Mouse (Mus musculus) forebrain, embryonic 12.5 days (tissue): ENCODE results near the gene Med12. TPM values are rescaled to one million over a fixed set of nuclear protein-coding genes. Genes with fewer than 3 reads are reported as not detected.

ENCODE experiments used
- ATAC-seq: fragments of 200-750 bp; cut with Nextera tagmentation; 2 replicates; pipeline ENCODE4 v1.8.0; 2017; ENCODE audit warnings: moderate TSS enrichment; ENCODE audit not compliant: low FRiP score
- H3K27ac ChIP-seq: fragments of 300-500 bp; sonication (generic); 2 replicates; pipeline ENCODE4 v1.5.1; 2016; ENCODE audit warnings: mild to moderate bottlenecking
- H3K27me3 ChIP-seq: fragments of 300-500 bp; sonication (generic); 2 replicates; pipeline ENCODE4 v1.6.1; 2016; ENCODE audit warnings: mild to moderate bottlenecking
- H3K36me3 ChIP-seq: fragments of 300-500 bp; sonication (generic); replicated peaks from 2 replicates; pipeline ENCODE4 v1.6.1; 2016; ENCODE audit warnings: mild to moderate bottlenecking
- H3K4me1 ChIP-seq: fragments of 300-500 bp; sonication (generic); 2 replicates; pipeline ENCODE4 v1.6.1; 2016
- H3K4me2 ChIP-seq: fragments of 300-500 bp; sonication (generic); 2 replicates; pipeline ENCODE4 v1.6.1; 2016; ENCODE audit warnings: mild to moderate bottlenecking, moderate library complexity
- H3K4me3 ChIP-seq: fragments of 300-500 bp; sonication (generic); replicated peaks from 2 replicates; pipeline ENCODE4 v1.5.1; 2016; ENCODE audit warnings: mild to moderate bottlenecking
- H3K9ac ChIP-seq: fragments of 300-500 bp; sonication (generic); 2 replicates; pipeline ENCODE4 v1.6.1; 2016; ENCODE audit warnings: mild to moderate bottlenecking
- H3K9me3 ChIP-seq: fragments of 300-500 bp; sonication (generic); 2 replicates; pipeline ENCODE4 v1.6.1; 2016
- WGBS: fragments of 180-500 bp; shearing (Covaris S2); methylation state at CpG from one replicate; pipeline ENCODE4 v1.1.7; 2016; 5-methylcytosine and 5-hydroxymethylcytosine counted together
- polyA plus RNA-seq: library from polyadenylated mRNA; unstranded; fragments of >200 nt; fragmentation: Nextera tagmentation; extraction: Ambion mirVana; gene quantifications from 2 replicates; pipeline ENCODE4 v1.2.1, GENCODE M21; 2016

Med12 gene
- polyA plus RNA-seq, 1 experiment from 2014 or later = 43.1 TPM

DNA sequence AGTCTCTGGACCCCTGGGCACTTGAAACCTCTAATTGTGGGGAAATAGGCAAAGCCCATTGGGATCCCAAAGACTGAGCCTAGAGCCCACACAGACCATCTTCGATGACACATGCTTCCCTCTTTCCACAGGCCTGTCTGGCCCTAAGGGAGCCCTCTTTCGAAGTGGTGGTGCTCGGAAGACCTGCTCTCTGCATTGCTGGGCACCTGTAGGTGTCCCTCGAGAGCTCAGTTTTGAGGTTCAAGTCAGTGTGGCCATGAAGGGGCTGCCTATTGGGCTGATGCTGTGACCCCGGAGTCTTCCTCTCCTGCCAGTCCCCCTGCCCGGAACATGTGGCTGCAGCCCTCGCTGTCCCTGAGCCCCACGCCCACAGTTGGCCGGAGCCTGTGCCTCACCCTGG lies 27.8 kb downstream of the Med12 start:
- H3K4me3 ChIP-seq = no peak overlapping the region; the same call in 1 of the 2 replicates
- H3K4me1 ChIP-seq = peaks cover 34% of the 10 kb centered on the region
- ATAC-seq = no peak
- H3K4me2 ChIP-seq = peak overlapping the region; percentile 53
- no peak overlapping the region for H3K27ac ChIP-seq
- H3K9ac ChIP-seq = no peak overlapping the region
- WGBS = 74% methylated on average over 9 of the region's 9 CpGs
- H3K9me3 ChIP-seq = no peaks in the 10 kb centered on the region
- peaks cover 3% of the 10 kb centered on the region for H3K36me3 ChIP-seq
- H3K27me3 ChIP-seq = peaks cover 33% of the 10 kb centered on the region

DNA sequence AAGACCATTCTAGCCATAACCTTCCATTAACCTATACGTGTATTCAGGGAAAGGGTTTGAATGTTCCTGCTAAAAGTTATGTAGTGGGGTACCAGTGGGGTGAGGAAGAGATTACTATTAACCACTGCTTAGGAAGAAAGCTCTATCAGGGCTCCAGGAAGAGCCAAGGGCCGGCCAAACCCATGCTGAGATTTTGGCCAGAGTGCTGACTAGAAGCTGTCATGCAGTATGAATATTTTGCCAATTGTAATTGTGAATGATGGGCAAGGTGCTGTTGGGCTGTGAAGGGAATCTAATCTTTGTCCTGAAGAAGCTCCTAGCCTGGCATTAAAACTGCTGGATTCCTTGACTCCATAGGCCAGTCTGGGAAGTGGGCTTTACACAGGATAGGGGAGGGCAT lies 30.8 kb downstream of the Med12 start:
- Histone ChIP-seq H3K27ac (no peak overlapping the region), H3K4me3 (no peak overlapping the region), H3K4me1 (peaks cover 34% of the 10 kb centered on the region), H3K36me3 (peaks cover 4% of the 10 kb centered on the region), H3K4me2 (no peak overlapping the region), H3K9me3 (no peaks in the 10 kb centered on the region), H3K27me3 (peaks cover 29% of the 10 kb centered on the region), H3K9ac (no peak overlapping the region)
- no peak for ATAC-seq
- WGBS = 52% methylated on average over 2 of the region's 2 CpGs

DNA sequence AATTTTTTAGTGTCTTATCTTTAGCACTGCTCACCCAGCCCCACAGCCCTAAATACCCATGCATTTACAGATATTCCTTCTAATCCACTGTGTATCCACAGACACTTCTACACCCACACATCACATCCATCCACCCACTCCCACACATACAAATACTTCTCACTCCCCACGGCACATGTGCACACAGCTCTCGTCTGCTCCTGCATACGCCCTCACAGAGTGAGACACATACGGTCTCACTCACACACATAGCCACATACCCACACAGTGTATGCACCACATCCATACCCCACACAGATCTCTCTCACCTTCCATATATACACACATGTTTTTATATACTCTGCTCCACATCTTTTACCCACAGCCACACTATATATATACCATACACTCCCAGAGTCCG lies 35.5 kb downstream of the Med12 start:
- no peaks in the 10 kb centered on the region for H3K9me3 ChIP-seq
- ATAC-seq = no peak
- H3K9ac ChIP-seq = no peak overlapping the region
- no peak overlapping the region for H3K4me3 ChIP-seq
- H3K27ac ChIP-seq = no peak overlapping the region
- 97% methylated on average over 5 of the region's 5 CpGs for WGBS
- peaks cover 25% of the 10 kb centered on the region for H3K27me3 ChIP-seq
- H3K4me1 ChIP-seq = peaks cover 11% of the 10 kb centered on the region
- H3K4me2 ChIP-seq = no peak overlapping the region
- peaks cover 4% of the 10 kb centered on the region for H3K36me3 ChIP-seq

DNA sequence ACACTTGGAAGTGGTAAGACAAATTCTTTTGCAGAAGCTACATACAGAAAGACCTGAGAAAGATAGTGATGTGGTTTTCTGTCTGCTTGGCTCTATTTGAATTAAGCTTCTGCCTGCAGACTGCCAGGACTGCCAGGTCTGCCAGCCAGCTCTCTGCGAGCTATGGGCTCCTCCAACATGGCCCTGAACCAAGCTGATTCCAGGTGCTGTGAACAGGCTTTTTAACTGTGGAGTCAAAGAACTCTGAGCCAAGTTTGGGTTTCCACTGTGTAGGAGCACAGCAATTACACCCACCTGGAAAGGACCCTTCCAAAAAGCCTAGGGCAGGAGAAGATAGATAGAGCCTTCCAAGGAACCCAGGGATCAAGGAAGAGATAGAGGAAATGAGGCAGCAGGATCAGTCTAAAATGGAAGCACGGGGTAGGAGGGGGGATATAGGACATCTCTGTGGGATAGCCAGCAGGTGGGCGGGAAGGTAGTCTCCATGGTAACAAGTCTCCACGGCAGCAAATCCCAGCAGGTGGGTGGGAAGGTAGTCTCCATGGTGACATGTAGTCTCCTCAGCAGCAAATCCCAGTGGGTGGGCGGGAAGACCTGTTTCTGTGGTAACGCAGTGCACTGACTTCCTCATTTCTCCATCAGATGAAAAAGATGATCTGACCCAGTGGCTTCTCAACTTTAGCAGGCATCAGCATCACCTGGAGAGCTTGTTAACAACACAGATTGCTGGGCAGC lies 40.0 kb downstream of the Med12 start:
- ATAC-seq = peak; percentile 75
- Histone ChIP-seq H3K9ac (no peak overlapping the region), H3K4me3 (no peak overlapping the region), H3K27ac (no peak overlapping the region), H3K27me3 (0 out of 2 replicates have a peak, but pooled peaks cover 8% of the 10 kb centered on the region), H3K4me2 (no peak overlapping the region), H3K36me3 (peaks cover 16% of the 10 kb centered on the region), H3K4me1 (peaks cover 10% of the 10 kb centered on the region; the same call in 1 of the 2 replicates), H3K9me3 (no peaks in the 10 kb centered on the region)
- WGBS = 30% methylated on average over 6 of the region's 6 CpGs

DNA sequence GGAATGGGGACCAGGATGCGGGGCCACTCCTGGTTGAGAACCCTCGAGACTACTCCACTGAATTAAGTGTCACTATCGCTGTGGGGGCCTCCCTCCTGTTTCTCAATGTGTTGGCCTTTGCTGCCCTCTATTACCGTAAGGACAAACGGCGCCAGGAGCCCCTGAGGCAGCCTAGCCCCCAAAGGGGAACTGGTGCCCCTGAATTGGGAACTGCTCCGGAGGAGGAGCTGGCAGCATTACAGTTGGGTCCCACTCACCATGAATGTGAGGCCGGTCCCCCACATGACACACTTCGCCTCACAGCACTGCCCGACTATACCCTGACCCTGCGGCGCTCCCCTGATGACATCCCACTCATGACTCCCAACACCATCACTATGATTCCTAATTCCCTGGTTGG lies 45.9 kb downstream of the Med12 start:
- Histone ChIP-seq H3K36me3 (peaks cover 26% of the 10 kb centered on the region), H3K9ac (no peak overlapping the region), H3K4me3 (no peak overlapping the region), H3K4me2 (no peak overlapping the region), H3K27me3 (no peaks in the 10 kb centered on the region), H3K4me1 (no peaks in the 10 kb centered on the region), H3K27ac (no peak overlapping the region), H3K9me3 (no peaks in the 10 kb centered on the region)
- 94% methylated on average over 12 of the region's 12 CpGs for WGBS
- ATAC-seq = no peak

DNA sequence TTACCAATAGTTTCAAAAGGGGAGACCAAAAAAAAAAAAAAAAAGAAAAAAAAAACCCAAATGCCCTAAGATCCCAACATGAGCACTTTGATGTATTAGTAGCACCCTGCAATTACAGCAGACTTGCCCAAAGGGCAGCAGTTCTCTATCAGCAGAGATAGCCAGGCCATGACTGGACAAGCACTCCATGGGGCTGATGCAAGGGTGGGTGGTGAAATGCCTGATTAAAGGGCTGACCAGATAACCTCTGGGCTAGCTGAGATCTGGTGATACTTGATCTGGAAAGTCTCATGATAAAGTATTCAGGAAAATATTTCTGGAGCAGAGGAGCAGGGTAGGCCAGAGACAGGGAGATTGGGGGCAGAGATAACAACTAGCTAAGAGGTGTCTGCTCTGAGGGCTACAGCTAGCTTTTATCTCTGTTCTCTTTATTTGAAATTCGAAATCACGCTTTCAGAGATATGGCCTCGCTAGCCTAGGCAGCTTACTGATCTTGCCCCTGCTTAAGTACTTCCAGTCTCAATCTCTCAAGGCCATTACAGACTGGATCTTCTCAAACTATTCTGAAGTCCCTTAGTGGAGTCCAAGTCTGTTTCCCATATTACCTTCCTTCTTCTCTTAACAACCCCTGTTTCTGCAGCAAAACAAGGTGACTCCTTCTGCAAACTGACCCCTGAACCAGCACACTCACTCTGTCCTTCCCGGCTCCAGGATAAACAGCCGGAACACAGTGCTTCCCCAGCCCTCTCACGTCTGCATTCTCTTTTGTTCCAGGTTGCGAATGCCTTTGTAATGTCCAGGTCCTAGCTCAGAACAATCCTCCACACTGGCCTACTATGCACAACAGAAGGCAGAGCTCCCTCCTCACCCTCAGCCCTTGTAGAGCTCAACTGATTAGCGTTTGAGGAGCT lies 52.4 kb downstream of the Med12 start:
- Histone ChIP-seq H3K4me2 (no peak overlapping the region), H3K9me3 (no peaks in the 10 kb centered on the region), H3K4me1 (no peaks in the 10 kb centered on the region), H3K9ac (no peak overlapping the region), H3K4me3 (no peak overlapping the region), H3K27ac (no peak overlapping the region), H3K36me3 (no peaks in the 10 kb centered on the region), H3K27me3 (no peaks in the 10 kb centered on the region)
- 57% methylated on average over 8 of the region's 8 CpGs for WGBS
- no peak for ATAC-seq

DNA sequence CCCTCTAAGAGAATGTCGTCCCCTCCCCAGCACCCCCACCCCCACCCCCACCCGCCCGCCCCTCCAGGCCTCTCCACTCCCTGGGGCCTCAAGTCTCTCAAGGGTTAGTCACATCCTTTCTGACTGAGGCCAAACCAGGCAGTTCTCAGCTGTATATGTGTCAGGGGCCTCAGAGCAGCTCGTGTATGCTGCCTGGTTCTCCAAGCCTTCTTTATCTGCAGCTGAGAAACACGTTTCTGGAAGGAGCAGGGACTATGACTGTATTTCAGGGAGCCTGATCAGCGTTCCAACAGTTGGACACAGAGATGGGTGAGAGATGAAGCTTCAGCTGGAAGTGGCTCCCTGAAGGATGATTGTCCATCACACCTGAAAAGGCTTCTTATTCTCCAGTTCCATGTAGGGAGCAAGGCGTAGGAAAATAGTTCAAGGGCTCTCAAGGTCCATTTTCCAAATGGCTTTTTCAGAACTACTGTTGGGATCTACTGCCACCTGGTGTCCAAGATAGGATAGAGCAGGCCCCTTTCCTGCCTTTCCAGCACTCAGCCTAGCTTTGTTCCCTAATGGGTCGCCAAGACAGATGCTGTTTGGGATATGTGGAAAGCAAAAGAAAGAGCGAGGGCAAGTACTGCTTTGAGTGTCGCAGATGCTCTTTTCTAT lies 55.7 kb downstream of the Med12 start:
- Histone ChIP-seq H3K9me3 (no peaks in the 10 kb centered on the region), H3K9ac (no peak overlapping the region), H3K4me2 (no peak overlapping the region), H3K4me3 (no peak overlapping the region), H3K27ac (peak overlapping the region; percentile 56), H3K36me3 (no peaks in the 10 kb centered on the region), H3K27me3 (no peaks in the 10 kb centered on the region), H3K4me1 (0 out of 2 replicates have a peak, but pooled peaks cover 5% of the 10 kb centered on the region)
- no peak for ATAC-seq
- WGBS = 23% methylated on average over 9 of the region's 10 CpGs

DNA sequence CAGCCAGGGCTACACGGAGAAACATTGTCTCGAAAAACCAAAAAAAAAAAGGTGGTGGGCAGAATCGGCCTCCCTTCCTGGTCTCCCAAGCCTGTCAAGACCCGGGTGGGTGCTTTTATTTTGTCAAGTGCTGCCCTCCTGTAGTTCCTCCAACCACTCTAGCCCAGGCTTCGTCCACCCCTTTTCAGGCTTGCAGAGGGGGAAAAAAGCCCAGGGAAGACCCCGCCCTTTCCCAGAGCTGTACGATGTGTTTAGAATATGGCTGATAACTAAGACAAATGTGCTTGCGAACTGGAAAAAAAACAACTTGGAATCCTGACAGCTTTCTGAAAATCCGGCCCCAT lies 58.2 kb downstream of the Med12 start:
- Histone ChIP-seq H3K9ac (no peak overlapping the region), H3K4me2 (peak overlapping the region; percentile 44), H3K27me3 (no peaks in the 10 kb centered on the region), H3K9me3 (no peaks in the 10 kb centered on the region), H3K4me1 (0 out of 2 replicates have a peak, but pooled peaks cover 5% of the 10 kb centered on the region), H3K36me3 (no peaks in the 10 kb centered on the region), H3K4me3 (peak overlapping the region; percentile 37), H3K27ac (peak overlapping the region; percentile 92)
- peak; percentile 39 for ATAC-seq
- WGBS = 47% methylated on average over 9 of the region's 9 CpGs

DNA sequence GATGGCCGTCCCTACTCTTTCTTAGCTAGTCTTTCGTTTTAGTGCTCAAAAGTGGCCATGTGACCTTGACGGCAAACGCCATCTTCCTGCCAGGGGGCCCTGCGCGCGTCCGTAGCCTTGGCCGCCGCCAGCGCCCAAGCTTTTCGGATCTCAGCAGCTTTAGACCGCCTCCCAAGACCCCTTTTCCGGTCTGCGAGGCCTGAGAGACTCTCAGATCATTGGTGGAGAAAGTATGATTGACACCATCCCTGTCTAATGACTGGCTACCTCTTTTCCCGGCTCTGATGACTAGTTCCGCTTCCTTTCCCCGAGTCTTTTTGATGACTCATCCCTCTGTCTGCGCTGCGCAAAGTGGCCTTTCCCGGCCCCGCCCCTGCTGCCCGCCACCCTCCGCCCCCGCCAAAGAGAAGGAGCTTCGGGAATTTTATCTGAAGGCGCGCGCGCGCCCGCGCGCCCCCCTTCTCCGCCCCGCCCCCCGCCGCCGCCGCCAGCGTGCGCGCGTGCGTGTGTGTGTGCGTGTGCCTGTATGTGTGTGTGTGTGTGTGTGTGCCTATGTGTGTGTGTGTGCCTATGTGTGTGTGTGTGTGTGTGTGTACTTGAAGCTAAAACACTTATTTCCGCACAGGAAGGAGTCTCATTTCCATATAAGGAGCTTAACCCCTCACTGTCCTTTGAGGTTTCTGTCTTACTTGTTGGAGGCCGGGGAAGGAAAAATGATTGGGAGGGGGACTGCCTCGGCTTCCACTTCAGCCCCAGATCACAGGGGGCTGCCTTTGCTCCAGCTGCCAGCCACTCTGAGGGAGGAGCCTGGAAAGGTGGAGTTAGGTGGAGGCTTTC lies 58.8 kb downstream of the Med12 start:
- Histone ChIP-seq H3K4me1 (0 out of 2 replicates have a peak, but pooled peaks cover 5% of the 10 kb centered on the region), H3K36me3 (no peaks in the 10 kb centered on the region), H3K27me3 (no peaks in the 10 kb centered on the region), H3K9me3 (no peaks in the 10 kb centered on the region), H3K4me2 (peak overlapping the region; percentile 50), H3K4me3 (peak overlapping the region; percentile 37), H3K9ac (peak overlapping the region; percentile 51), H3K27ac (peak overlapping the region; percentile 92)
- WGBS = 23% methylated on average over 35 of the region's 49 CpGs
- ATAC-seq = peak; percentile 96

DNA sequence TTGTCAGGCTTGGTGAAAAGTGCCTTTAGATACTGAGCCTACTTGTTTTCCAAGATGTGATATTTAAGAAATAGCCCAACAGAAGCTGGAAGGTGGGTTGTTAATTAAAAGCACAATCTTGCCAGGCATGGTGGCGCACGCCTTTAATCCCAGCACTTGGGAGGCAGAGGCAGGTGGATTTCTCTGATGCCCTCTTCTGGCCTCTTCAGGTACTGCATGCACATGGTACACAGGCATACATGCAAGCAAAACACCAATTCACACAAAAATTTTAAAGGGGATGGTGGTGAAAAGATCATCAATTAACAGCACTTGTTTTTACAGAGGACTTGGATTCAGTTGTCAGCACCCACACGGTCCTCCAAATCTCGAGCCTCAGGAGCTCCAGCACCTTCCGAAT lies 60.8 kb downstream of the Med12 start:
- Histone ChIP-seq H3K36me3 (no peaks in the 10 kb centered on the region), H3K4me2 (no peak overlapping the region), H3K4me3 (no peak overlapping the region), H3K27ac (no peak overlapping the region), H3K4me1 (0 out of 2 replicates have a peak, but pooled peaks cover 5% of the 10 kb centered on the region), H3K27me3 (no peaks in the 10 kb centered on the region), H3K9ac (no peak overlapping the region), H3K9me3 (no peaks in the 10 kb centered on the region)
- WGBS = 90% methylated on average over 5 of the region's 5 CpGs
- ATAC-seq = no peak

DNA sequence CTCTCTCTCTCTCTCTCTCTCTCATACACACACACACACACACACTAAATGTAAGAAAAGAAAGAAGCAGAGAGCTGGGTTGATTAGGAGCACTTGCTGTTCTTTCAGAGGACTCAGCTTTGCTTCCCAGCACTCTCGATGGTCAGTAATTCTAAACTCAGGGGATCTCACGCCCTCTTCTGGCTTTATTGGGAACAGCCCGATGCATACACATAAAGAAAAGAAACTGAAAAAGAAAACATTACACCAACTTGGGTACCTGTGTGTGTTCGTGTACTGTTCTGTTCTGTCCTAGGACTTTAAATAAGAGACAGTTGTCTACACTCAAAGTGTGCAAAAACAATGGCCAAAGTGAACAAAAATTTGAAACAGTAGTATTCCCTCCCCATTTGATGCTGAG lies 64.8 kb downstream of the Med12 start:
- no peak overlapping the region for H3K4me3 ChIP-seq
- H3K27ac ChIP-seq = no peak overlapping the region
- ATAC-seq = no peak
- no peak overlapping the region for H3K9ac ChIP-seq
- no peaks in the 10 kb centered on the region for H3K36me3 ChIP-seq
- H3K9me3 ChIP-seq = no peaks in the 10 kb centered on the region
- H3K27me3 ChIP-seq = no peaks in the 10 kb centered on the region
- no peak overlapping the region for H3K4me2 ChIP-seq
- 53% methylated on average over 4 of the region's 4 CpGs for WGBS
- H3K4me1 ChIP-seq = no peaks in the 10 kb centered on the region
